8 mouse cellular contexts compared by ENCODE assay signal in the genomic region with DNA sequence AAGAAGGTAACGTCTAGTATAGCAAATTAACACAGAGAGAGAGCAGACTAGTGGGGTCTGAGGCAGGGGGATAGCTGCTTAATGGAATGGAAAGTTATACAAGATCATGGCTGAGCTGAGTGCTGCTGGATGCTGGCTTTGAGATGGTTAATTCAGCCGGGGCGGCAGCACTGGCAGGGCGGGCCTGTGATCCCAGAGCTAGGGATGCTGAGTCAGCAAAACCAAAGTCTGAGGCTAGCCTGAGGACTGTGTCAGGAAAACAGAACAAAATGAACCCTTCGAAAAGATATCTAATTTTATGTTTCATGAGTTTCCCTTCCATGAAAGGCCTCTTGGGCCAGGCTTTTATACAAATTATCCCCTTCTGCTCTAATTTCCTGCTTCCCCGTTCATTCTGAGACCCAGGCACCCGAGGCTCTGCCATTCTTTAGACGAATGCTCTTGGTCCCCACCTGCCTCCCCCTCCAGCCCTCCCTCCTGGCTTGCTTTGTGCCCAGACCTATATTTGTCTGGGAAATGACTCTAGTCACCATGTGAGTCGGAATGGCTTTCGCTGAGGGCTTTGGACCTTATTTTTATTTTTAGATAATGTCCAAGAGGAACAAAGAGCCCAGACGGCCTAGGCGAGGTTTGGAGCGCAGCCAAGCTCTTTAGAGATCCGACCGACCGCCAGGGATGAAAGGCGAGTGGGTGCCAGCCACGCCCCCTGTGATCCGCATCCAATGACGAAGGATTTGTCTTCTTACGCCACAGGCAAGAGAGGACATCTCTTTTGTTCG.
DNase-seq lines count a peak whose midpoint lies in the region; ATAC-seq and TF ChIP-seq lines count a peak whose summit lies in the region.

No protein-coding gene starts in this region.

- peaks cover 12% of the 10 kb centered on the region for H3K27me3 ChIP-seq in embryonic facial prominence, embryonic 10.5 days (replicated peaks; ENCODE audit: low read depth, poor library complexity, severe bottlenecking)
- peaks cover 3% of the 10 kb centered on the region; the same call in 1 of the 2 replicates for H3K27me3 ChIP-seq in lung, embryonic 15.5 days
- no peaks in the 10 kb centered on the region for H3K27me3 ChIP-seq in stomach, embryonic 16.5 days (ENCODE audit: control insufficient read depth, insufficient read depth, low read length)
- no peaks in the 10 kb centered on the region for H3K27me3 ChIP-seq in cerebellum, adult 2 months (ENCODE audit: control insufficient read depth, insufficient read depth, low read length)

- H3K27ac ChIP-seq in embryonic facial prominence, embryonic 10.5 days (replicated peaks), result peak overlapping the region; percentile 59
- H3K27ac ChIP-seq in lung, embryonic 15.5 days, result peak overlapping the region; percentile 80
- H3K27ac ChIP-seq in stomach, embryonic 16.5 days (ENCODE audit: low read length), result no peak overlapping the region; the same call in 1 of the 2 replicates
- no peak overlapping the region for H3K27ac ChIP-seq in cerebellum, adult 2 months (ENCODE audit: insufficient read depth, low read length)

- DNase-seq in retina, postnatal 1 day, result peak; percentile 83
- no peak for DNase-seq in retina, embryonic 14.5 days (ENCODE audit: low spot score)
- peak; percentile 36 for DNase-seq in embryonic facial prominence, embryonic 10.5 days (ENCODE audit: low spot score)
- peak; percentile 85 to 88 for DNase-seq in heart, postnatal 10 days
- no peak for DNase-seq in cerebellum, adult 2 months
- no peak for DNase-seq in urinary bladder, adult 2 months (ENCODE audit: low spot score)

- H3K9ac ChIP-seq in lung, embryonic 15.5 days, result no peak overlapping the region
- H3K9ac ChIP-seq in stomach, embryonic 16.5 days (ENCODE audit: low read length), result no peak overlapping the region

- peaks cover 8% of the 10 kb centered on the region for H3K9me3 ChIP-seq in embryonic facial prominence, embryonic 10.5 days
- no peaks in the 10 kb centered on the region for H3K9me3 ChIP-seq in lung, embryonic 15.5 days
- H3K9me3 ChIP-seq in stomach, embryonic 16.5 days (replicated peaks; ENCODE audit: control insufficient read depth, low read length), result 0 out of 2 replicates have a peak, but pooled peaks cover 6% of the 10 kb centered on the region

- no peak for TF ChIP-seq POLR2A in cerebellum, adult 2 months (IDR thresholded peaks at IDR 0.05; ENCODE audit: borderline replicate concordance, insufficient read depth, low read length)

- H3K4me1 ChIP-seq in embryonic facial prominence, embryonic 10.5 days, result peaks cover 14% of the 10 kb centered on the region
- H3K4me1 ChIP-seq in lung, embryonic 15.5 days, result peaks cover 12% of the 10 kb centered on the region; the same call in 1 of the 2 replicates
- peaks cover 12% of the 10 kb centered on the region; the same call in 1 of the 2 replicates for H3K4me1 ChIP-seq in stomach, embryonic 16.5 days (ENCODE audit: control insufficient read depth, insufficient read depth, low read length)
- H3K4me1 ChIP-seq in cerebellum, adult 2 months (ENCODE audit: control insufficient read depth, insufficient read depth, low read length), result peaks cover 5% of the 10 kb centered on the region; the same call in 1 of the 2 replicates

- 0 out of 2 replicates have a peak overlapping the region, but pooled peaks have one; percentile 8 for H3K4me3 ChIP-seq in embryonic facial prominence, embryonic 10.5 days
- no peak overlapping the region for H3K4me3 ChIP-seq in lung, embryonic 15.5 days
- H3K4me3 ChIP-seq in stomach, embryonic 16.5 days (replicated peaks; ENCODE audit: low read length), result no peak overlapping the region
- no peak overlapping the region for H3K4me3 ChIP-seq in cerebellum, adult 2 months (replicated peaks; ENCODE audit: insufficient read depth, low read depth, low read length)

- 42% methylated on average over 22 of the region's 22 CpGs for WGBS in embryonic facial prominence, embryonic 10.5 days
- WGBS in lung, embryonic 15.5 days, result 15% methylated on average over 22 of the region's 22 CpGs
- 20% methylated on average over 22 of the region's 22 CpGs for WGBS in stomach, embryonic 16.5 days
- 24% methylated on average over 22 of the region's 22 CpGs for WGBS in cerebellum, adult 2 months

- peak; percentile 63; the same call in 1 of the 2 replicates for ATAC-seq in lung, embryonic 15.5 days (ENCODE audit: borderline replicate concordance, extremely low read depth, low FRiP score, low TSS enrichment)
- ATAC-seq in stomach, embryonic 16.5 days (ENCODE audit: insufficient read depth, low FRiP score), result 0 out of 2 replicates have a peak, but pooled peaks have one; percentile 38

- H3K36me3 ChIP-seq in embryonic facial prominence, embryonic 10.5 days (replicated peaks), result no peaks in the 10 kb centered on the region
- no peaks in the 10 kb centered on the region for H3K36me3 ChIP-seq in lung, embryonic 15.5 days
- no peaks in the 10 kb centered on the region for H3K36me3 ChIP-seq in stomach, embryonic 16.5 days (ENCODE audit: control insufficient read depth, insufficient read depth, low read length)

- peak overlapping the region; percentile 17; the same call in 1 of the 2 replicates for H3K4me2 ChIP-seq in lung, embryonic 15.5 days
- peak overlapping the region; percentile 18 for H3K4me2 ChIP-seq in stomach, embryonic 16.5 days (ENCODE audit: low read depth, low read length)

- intact Hi-C loops in heart, postnatal 10 days (cut with DNase I), result no loop called here

- no peak for TF ChIP-seq CTCF in cerebellum, adult 2 months (IDR thresholded peaks at IDR 0.05; ENCODE audit: borderline replicate concordance, insufficient read depth, low read depth, low read length)

Comparison
In these comparisons a context has a peak if more than half of its experiments do, and no peak if none do; other contexts are left out.
1. DNase-seq: peak in retina, postnatal 1 day (single experiment), embryonic facial prominence, embryonic 10.5 days (single experiment) and heart, postnatal 10 days (2 of 2); none in retina, embryonic 14.5 days (single experiment), cerebellum, adult 2 months (0 of 2) and urinary bladder, adult 2 months (single experiment).
2. H3K27ac ChIP-seq: peak in embryonic facial prominence, embryonic 10.5 days (single experiment) and lung, embryonic 15.5 days (single experiment); none in stomach, embryonic 16.5 days (single experiment) and cerebellum, adult 2 months (single experiment).